Mouse (Mus musculus) intestine, embryonic 14.5 days (tissue): ENCODE results near the gene Trim34b. TPM values are rescaled to one million over a fixed set of nuclear protein-coding genes. Genes with fewer than 3 reads are reported as not detected.
"Not testable (repeated sequence)": the region's sequence is repeated elsewhere in the genome, so short reads cannot be mapped to it uniquely, and the experiment has no call there.

Source experiments
- ATAC-seq: fragments of 200-750 bp; cut with Nextera tagmentation; replicated peaks from 2 replicates; pipeline ENCODE4 v1.8.0; 2017; ENCODE audit warnings: low read depth, moderate number of reproducible peaks, moderate TSS enrichment, moderate library complexity; ENCODE audit not compliant: low FRiP score, low TSS enrichment
- DNase-seq: peaks from one replicate; pipeline ENCODE4 v3.0.0-alpha.2; 2018; ENCODE audit warnings: low spot score
- H3K27ac ChIP-seq: fragments of 300-500 bp; sonication (generic); 2 replicates; pipeline ENCODE4 v1.5.1; 2014; ENCODE audit warnings: low read depth, mild to moderate bottlenecking, control low read depth
- H3K27me3 ChIP-seq: fragments of 300-500 bp; sonication (generic); replicated peaks from 2 replicates; pipeline ENCODE4 v1.6.1; 2014; ENCODE audit warnings: low read length, control low read depth; ENCODE audit not compliant: control insufficient read depth, insufficient read depth
- H3K36me3 ChIP-seq: fragments of 300-500 bp; sonication (generic); 2 replicates; pipeline ENCODE4 v1.6.1; 2014; ENCODE audit warnings: low read length, control low read depth; ENCODE audit not compliant: control insufficient read depth, insufficient read depth
- H3K4me1 ChIP-seq: fragments of 300-500 bp; sonication (generic); replicated peaks from 2 replicates; pipeline ENCODE4 v1.6.1; 2014; ENCODE audit warnings: low read length, control low read depth, mixed read lengths; ENCODE audit not compliant: control insufficient read depth, insufficient read depth
- H3K4me2 ChIP-seq: fragments of 300-500 bp; sonication (generic); 2 replicates; pipeline ENCODE4 v1.6.1; 2014; ENCODE audit warnings: low read length
- H3K4me3 ChIP-seq: fragments of 300-500 bp; sonication (generic); 2 replicates; pipeline ENCODE4 v1.5.1; 2014; ENCODE audit warnings: low read depth, low read length, control low read depth, mixed read lengths
- H3K9ac ChIP-seq: fragments of 300-500 bp; sonication (generic); 2 replicates; pipeline ENCODE4 v1.6.1; 2014; ENCODE audit warnings: mild to moderate bottlenecking, low read length
- H3K9me3 ChIP-seq: fragments of 300-500 bp; sonication (generic); 2 replicates; pipeline ENCODE4 v1.6.1; 2016; ENCODE audit warnings: low read length, control low read depth; ENCODE audit not compliant: control insufficient read depth
- WGBS: fragments of 180-500 bp; shearing (Covaris S2); extraction: QIAGEN DNeasy Blood & Tissue Kit; methylation state at CpG from one replicate; pipeline ENCODE4 v1.1.7; 2014; 5-methylcytosine and 5-hydroxymethylcytosine counted together
- polyA plus RNA-seq: library from polyadenylated mRNA; unstranded; fragments of >200 nt; fragmentation: Nextera tagmentation; extraction: Ambion mirVana; gene quantifications from 2 replicates; pipeline ENCODE4 v1.2.1, GENCODE M21; 2014

Trim34b gene
- polyA plus RNA-seq: not detected in 2 replicates

- not testable (repeated sequence) for H3K27ac ChIP-seq, H3K4me1 ChIP-seq, H3K27me3 ChIP-seq, DNase-seq, ATAC-seq, H3K36me3 ChIP-seq, H3K4me2 ChIP-seq, H3K9me3 ChIP-seq, H3K4me3 ChIP-seq, H3K9ac ChIP-seq
- WGBS: 82% methylated on average over 2 of the region's 2 CpGs
Measured at GRCm38 (mm10) chr7:104329171-104329570, at the start of gene Trim34b. Gene Trim34b, plus strand, starts transcription at chr7:104329471.

GRCm38 (mm10) chr7:104287576-104288443 is 41.5 kb upstream of the Trim34b start, which contains the start of gene Trim5:
Gene Trim5, minus strand, starts transcription at chr7:104288094.
- WGBS: 37% methylated on average over 14 of the region's 14 CpGs
- ATAC-seq: peak; percentile 66
- H3K4me3 ChIP-seq: peak within 1 kb of the TSS; percentile 13; the same call in 1 of the 2 replicates

GRCm38 (mm10) chr7:104290641-104291040 is 38.6 kb upstream of the Trim34b start:
- H3K4me3 ChIP-seq: no peak overlapping the region
- no peaks in the 10 kb centered on the region for H3K9me3 ChIP-seq
- H3K27ac ChIP-seq: no peak overlapping the region
- no peak overlapping the region for H3K9ac ChIP-seq
- WGBS: 82% methylated on average over 1 of the region's 1 CpGs
- no peak for ATAC-seq
- no peaks in the 10 kb centered on the region for H3K36me3 ChIP-seq
- H3K4me2 ChIP-seq: no peak overlapping the region
- DNase-seq: no peak
- no peaks in the 10 kb centered on the region for H3K27me3 ChIP-seq
- no peaks in the 10 kb centered on the region for H3K4me1 ChIP-seq

More at GRCm38 (mm10) chr7:104287576-104288443, 41.5 kb upstream of the Trim34b start, which contains the start of gene Trim5:
- peak within 1 kb of the TSS; percentile 36 for H3K4me2 ChIP-seq
- not testable (repeated sequence) for DNase-seq, H3K27ac ChIP-seq, H3K4me1 ChIP-seq, H3K27me3 ChIP-seq, H3K9ac ChIP-seq, H3K36me3 ChIP-seq, H3K9me3 ChIP-seq

GRCm38 (mm10) chr7:104291638-104292400 is 37.5 kb upstream of the Trim34b start:
- Histone ChIP-seq H3K9me3 (no peaks in the 10 kb centered on the region), H3K4me3 (no peak overlapping the region), H3K9ac (no peak overlapping the region), H3K27ac (no peak overlapping the region), H3K4me2 (no peak overlapping the region), H3K27me3 (no peaks in the 10 kb centered on the region), H3K36me3 (no peaks in the 10 kb centered on the region), H3K4me1 (no peaks in the 10 kb centered on the region)
- 78% methylated on average over 5 of the region's 5 CpGs for WGBS
- no peak for DNase-seq
- no peak for ATAC-seq

- ATAC-seq: peak; percentile 60; the same call in 1 of the 2 replicates
- Histone ChIP-seq H3K4me3 (peak overlapping the region; percentile 44), H3K4me1 (no peaks in the 10 kb centered on the region), H3K36me3 (no peaks in the 10 kb centered on the region), H3K27ac (no peak overlapping the region), H3K27me3 (no peaks in the 10 kb centered on the region), H3K4me2 (peak overlapping the region; percentile 50), H3K9ac (peak overlapping the region; percentile 41; the same call in 1 of the 2 replicates), H3K9me3 (no peaks in the 10 kb centered on the region)
- DNase-seq: peak; percentile 58
- 8% methylated on average over 15 of the region's 15 CpGs for WGBS
Measured at GRCm38 (mm10) chr7:104314796-104315353, 14.4 kb upstream of the Trim34b start.

- H3K36me3 ChIP-seq, H3K9me3 ChIP-seq, DNase-seq, H3K27me3 ChIP-seq, H3K4me1 ChIP-seq, H3K27ac ChIP-seq: not testable (repeated sequence)
- ATAC-seq: peak; percentile 84
- 21% methylated on average over 4 of the region's 4 CpGs for WGBS
- Histone ChIP-seq H3K4me2 (peak within 1 kb of the TSS; percentile 50), H3K4me3 (peak within 1 kb of the TSS; percentile 44), H3K9ac (peak within 1 kb of the TSS; percentile 41; the same call in 1 of the 2 replicates)
Measured at GRCm38 (mm10) chr7:104315369-104316080, 13.7 kb upstream of the Trim34b start, which contains the start of gene Trim12a. Gene Trim12a, minus strand, starts transcription at chr7:104315466.

- Histone ChIP-seq H3K4me1 (no peaks in the 10 kb centered on the region), H3K4me2 (no peak overlapping the region), H3K4me3 (no peak overlapping the region), H3K27me3 (no peaks in the 10 kb centered on the region), H3K9ac (no peak overlapping the region), H3K27ac (no peak overlapping the region), H3K9me3 (no peaks in the 10 kb centered on the region), H3K36me3 (no peaks in the 10 kb centered on the region)
- WGBS: 62% methylated on average over 9 of the region's 9 CpGs
- DNase-seq: no peak
- no peak for ATAC-seq
Measured at GRCm38 (mm10) chr7:104322028-104322427, 7.2 kb upstream of the Trim34b start.

- not testable (repeated sequence) for H3K9me3 ChIP-seq, H3K36me3 ChIP-seq, ATAC-seq, H3K4me3 ChIP-seq, H3K4me1 ChIP-seq, DNase-seq, H3K27me3 ChIP-seq, H3K4me2 ChIP-seq, H3K9ac ChIP-seq, H3K27ac ChIP-seq
- WGBS: 85% methylated on average over 3 of the region's 3 CpGs
Measured at GRCm38 (mm10) chr7:104335547-104335946, 6.3 kb downstream of the Trim34b start.
